Mouse (Mus musculus) lung, postnatal 25 days (tissue): ENCODE results near the gene Map3k7cl.

Source experiments
- DNase-seq: peaks from one replicate; pipeline ENCODE4 v3.0.0; 2022; ENCODE audit warnings: low spot score

Gene Map3k7cl

GRCm38 (mm10) chr16:87552907-87553691 lies at the start of gene Map3k7cl:
Map3k7cl (plus strand) TSS chr16:87553330.
- peak; percentile 46 for DNase-seq

- DNase-seq: no peak
These were observed 41.4 kb upstream of the Map3k7cl start for GRCm38 (mm10) chr16:87511706-87512105.

GRCm38 (mm10) chr16:87512331-87512730 lies 40.8 kb upstream of the Map3k7cl start:
- DNase-seq: no peak

- DNase-seq: no peak
These were observed 28.9 kb upstream of the Map3k7cl start for GRCm38 (mm10) chr16:87524228-87524627.

GRCm38 (mm10) chr16:87527553-87528249 lies 25.4 kb upstream of the Map3k7cl start:
- DNase-seq: no peak

GRCm38 (mm10) chr16:87528755-87529154 lies 24.4 kb upstream of the Map3k7cl start:
- DNase-seq: no peak

GRCm38 (mm10) chr16:87548348-87548747 lies 4.8 kb upstream of the Map3k7cl start:
- DNase-seq: peak; percentile 10

GRCm38 (mm10) chr16:87556320-87556719 lies 3.2 kb downstream of the Map3k7cl start:
- no peak for DNase-seq

GRCm38 (mm10) chr16:87561501-87561900 lies 8.4 kb downstream of the Map3k7cl start:
- no peak for DNase-seq

GRCm38 (mm10) chr16:87563524-87563923 lies 10.4 kb downstream of the Map3k7cl start:
- DNase-seq: no peak

GRCm38 (mm10) chr16:87564564-87564963 lies 11.4 kb downstream of the Map3k7cl start:
- no peak for DNase-seq

GRCm38 (mm10) chr16:87567572-87567971 lies 14.4 kb downstream of the Map3k7cl start:
- peak; percentile 7 for DNase-seq

GRCm38 (mm10) chr16:87568241-87568640 lies 15.1 kb downstream of the Map3k7cl start:
- DNase-seq: no peak

GRCm38 (mm10) chr16:87569576-87570105 lies 16.5 kb downstream of the Map3k7cl start:
- DNase-seq: no peak

GRCm38 (mm10) chr16:87570334-87570733 lies 17.2 kb downstream of the Map3k7cl start:
- DNase-seq: no peak

- DNase-seq: no peak
These were observed 20.3 kb downstream of the Map3k7cl start for GRCm38 (mm10) chr16:87573409-87573808.

- DNase-seq: no peak
These were observed 21.0 kb downstream of the Map3k7cl start for GRCm38 (mm10) chr16:87574160-87574559.

- no peak for DNase-seq
These were observed 22.5 kb downstream of the Map3k7cl start for GRCm38 (mm10) chr16:87575600-87575999.

- DNase-seq: no peak
These were observed 25.8 kb downstream of the Map3k7cl start for GRCm38 (mm10) chr16:87578881-87579280.

- no peak for DNase-seq
These were observed 26.3 kb downstream of the Map3k7cl start for GRCm38 (mm10) chr16:87579462-87579861.

GRCm38 (mm10) chr16:87582776-87583175 lies 29.6 kb downstream of the Map3k7cl start:
- no peak for DNase-seq

- peak; percentile 23 for DNase-seq
These were observed 31.5 kb downstream of the Map3k7cl start for GRCm38 (mm10) chr16:87584618-87585017.
